Mouse (Mus musculus): ENCODE data around the gene Duoxa1. TPM values are rescaled to one million over a fixed set of nuclear protein-coding genes. Genes with fewer than 3 reads are reported as not detected.

Duoxa1 gene
- total and polyA plus RNA-seq, 3 experiments: not detected

- Histone ChIP-seq H3K79me2 (ENCODE audit: control insufficient read depth, insufficient read depth, low read length, poor library complexity) (no peaks in the 10 kb centered on the region), H3K27ac (ENCODE audit: control insufficient read depth, low read depth, low read length) (no peak overlapping the region)
- no peak for DNase-seq (ENCODE audit: low read depth, low spot score)
Measured at GRCm38 (mm10) chr2:122355389-122355788, 41.9 kb upstream of the Duoxa1 start.

DNA sequence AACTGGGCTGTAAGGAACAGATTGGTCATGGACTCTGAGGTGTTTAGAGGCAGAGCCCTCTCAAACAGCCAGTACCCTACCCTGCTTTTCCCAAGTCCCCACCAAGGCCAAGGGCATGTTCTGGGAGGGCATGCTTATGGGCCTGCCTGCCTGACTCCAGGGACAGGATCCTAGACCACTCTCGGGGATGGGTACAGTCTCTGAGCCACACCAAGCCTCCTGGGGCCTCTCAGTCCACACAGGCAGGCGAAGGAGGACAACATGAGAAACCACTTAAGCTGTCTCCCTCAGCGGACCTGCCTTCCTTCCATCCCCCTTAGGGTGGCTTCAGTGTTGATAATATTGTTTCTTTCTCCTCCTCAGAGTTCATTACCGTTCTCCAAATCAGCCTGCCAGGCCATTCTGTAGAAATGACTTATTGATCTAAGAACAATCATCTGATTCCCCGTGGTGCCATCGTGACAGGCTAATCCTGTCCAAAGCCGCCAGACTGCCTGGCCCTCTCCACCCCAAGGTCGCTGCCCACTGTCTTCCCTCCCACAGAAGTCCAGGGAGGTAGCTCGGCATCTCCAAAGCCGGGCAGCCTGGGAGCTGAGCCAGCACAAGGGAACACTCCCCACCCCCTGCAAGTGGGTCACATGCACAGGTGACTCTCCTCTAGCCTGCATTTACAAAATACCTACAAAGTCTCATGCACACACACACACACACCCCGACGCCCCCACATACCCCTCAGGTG is 40.8 kb upstream of the Duoxa1 start:
- H3K4me3 ChIP-seq (ENCODE audit: control insufficient read depth in 1 of 2, insufficient read depth in 1 of 2, low read depth in 2 of 2, low read length in 2 of 2): no peak overlapping the region
- no peaks in the 10 kb centered on the region for H3K27me3 ChIP-seq (ENCODE audit: control insufficient read depth in 1 of 2, insufficient read depth in 2 of 2, low read length in 2 of 2)
- no peaks in the 10 kb centered on the region for H3K79me2 ChIP-seq (ENCODE audit: control insufficient read depth, insufficient read depth, low read length, poor library complexity)
- H3K27ac ChIP-seq (ENCODE audit: control insufficient read depth, low read depth, low read length): no peak overlapping the region
- H3K9me3 ChIP-seq (replicated peaks; ENCODE audit: insufficient read depth, low read length): no peaks in the 10 kb centered on the region
- no peaks in the 10 kb centered on the region for H3K36me3 ChIP-seq (ENCODE audit: control insufficient read depth in 1 of 2, insufficient read depth in 2 of 2, low read length in 2 of 2)
- TF ChIP-seq NRF1 (IDR thresholded peaks at IDR 0.05; ENCODE audit: insufficient read depth, low read depth, low read length, poor library complexity, severe bottlenecking): no peak
- TF ChIP-seq GABPA (IDR thresholded peaks at IDR 0.05; ENCODE audit: low read depth, low read length): no peak
- TF ChIP-seq MAZ (IDR thresholded peaks at IDR 0.05; ENCODE audit: low read depth, low read length): no peak
- no peak for TF ChIP-seq RCOR1 (IDR thresholded peaks at IDR 0.05; ENCODE audit: low read depth, low read length)
- no peak for TF ChIP-seq SMC3 (IDR thresholded peaks at IDR 0.05; ENCODE audit: low read depth, low read length)
- no peak for TF ChIP-seq USF2 (IDR thresholded peaks at IDR 0.05; ENCODE audit: borderline replicate concordance in 1 of 2, insufficient read depth in 1 of 2, low read depth in 1 of 2, low read length in 2 of 2)
- TF ChIP-seq CTCF (IDR thresholded peaks at IDR 0.05 in 2 of 3, conservative IDR thresholded peaks at IDR 0.05 in 1 of 3; ENCODE audit: control insufficient read depth in 1 of 3, insufficient read depth in 1 of 3, low read depth in 2 of 3, low read length in 3 of 3, poor library complexity in 1 of 3, severe bottlenecking in 1 of 3): no peak
- no peak for TF ChIP-seq SIN3A (IDR thresholded peaks at IDR 0.05; ENCODE audit: low read length)
- no peak for TF ChIP-seq MYB (IDR thresholded peaks at IDR 0.05; ENCODE audit: low read depth, low read length)
- TF ChIP-seq CHD1 (IDR thresholded peaks at IDR 0.05; ENCODE audit: low read depth, low read length): no peak
- no peak for TF ChIP-seq POLR2AphosphoS5 (IDR thresholded peaks at IDR 0.05; ENCODE audit: borderline replicate concordance, low read depth, low read length)
- no peak for TF ChIP-seq RAD21 (IDR thresholded peaks at IDR 0.05; ENCODE audit: low read depth, low read length)
- TF ChIP-seq ZC3H11A (IDR thresholded peaks at IDR 0.05; ENCODE audit: low read depth, low read length): no peak
- no peak for TF ChIP-seq E2F4 (IDR thresholded peaks at IDR 0.05; ENCODE audit: borderline replicate concordance, low read depth, low read length)
- no peak for TF ChIP-seq MXI1 (IDR thresholded peaks at IDR 0.05; ENCODE audit: low read depth, low read length)
- no peak for TF ChIP-seq BHLHE40 (IDR thresholded peaks at IDR 0.05; ENCODE audit: borderline replicate concordance, low read depth, low read length)
- TF ChIP-seq POLR2AphosphoS2 (IDR thresholded peaks at IDR 0.05; ENCODE audit: low read length): no peak
- no peak for TF ChIP-seq MYC (IDR thresholded peaks at IDR 0.05; ENCODE audit: low read depth, low read length)
- no peak for TF ChIP-seq POLR2A (IDR thresholded peaks at IDR 0.05; ENCODE audit: control insufficient read depth in 1 of 2, insufficient read depth in 1 of 2, low read depth in 1 of 2, low read length in 2 of 2, poor library complexity in 1 of 2)
- TF ChIP-seq TAL1 (IDR thresholded peaks at IDR 0.05; ENCODE audit: low read length): no peak
- no peak for DNase-seq (ENCODE audit: low read depth, low spot score)
- no peak overlapping the region for H3K9ac ChIP-seq (ENCODE audit: control insufficient read depth, low read depth, low read length, poor library complexity, severe bottlenecking)
- H3K4me1 ChIP-seq (ENCODE audit: control insufficient read depth in 1 of 2, insufficient read depth in 2 of 2, low read length in 2 of 2): peaks cover 0 to under 1% of the 10 kb centered on the region in 2 experiments; a peak in 1 of 4 replicates

More at GRCm38 (mm10) chr2:122355389-122355788, 41.9 kb upstream of the Duoxa1 start:
- TF ChIP-seq MYC (IDR thresholded peaks at IDR 0.05; ENCODE audit: low read depth, low read length) (no peak), SIN3A (IDR thresholded peaks at IDR 0.05; ENCODE audit: low read length) (no peak), MEF2A (IDR thresholded peaks at IDR 0.05; ENCODE audit: extremely low read depth, insufficient replicate concordance, low read depth, low read length, poor library complexity, severe bottlenecking) (no peak), SMC3 (IDR thresholded peaks at IDR 0.05; ENCODE audit: low read depth, low read length) (no peak), TBP (IDR thresholded peaks at IDR 0.05; ENCODE audit: low read depth, low read length) (no peak), ZMIZ1 (IDR thresholded peaks at IDR 0.05; ENCODE audit: low read depth, low read length) (no peak), E2F4 (IDR thresholded peaks at IDR 0.05; ENCODE audit: borderline replicate concordance, low read depth, low read length) (no peak), BHLHE40 (IDR thresholded peaks at IDR 0.05; ENCODE audit: borderline replicate concordance, low read depth, low read length) (no peak), MXI1 (IDR thresholded peaks at IDR 0.05; ENCODE audit: low read depth, low read length) (no peak)
- H3K27me3 ChIP-seq (ENCODE audit: control insufficient read depth in 1 of 2, insufficient read depth in 2 of 2, low read length in 2 of 2): no peaks in the 10 kb centered on the region
- H3K36me3 ChIP-seq (ENCODE audit: control insufficient read depth in 1 of 2, insufficient read depth in 2 of 2, low read length in 2 of 2): no peaks in the 10 kb centered on the region
- no peaks in the 10 kb centered on the region for H3K9me3 ChIP-seq (replicated peaks; ENCODE audit: insufficient read depth, low read length)
- H3K4me1 ChIP-seq (ENCODE audit: control insufficient read depth in 1 of 2, insufficient read depth in 2 of 2, low read length in 2 of 2): no peaks in the 10 kb centered on the region
- no peak overlapping the region for H3K9ac ChIP-seq (ENCODE audit: control insufficient read depth, low read depth, low read length, poor library complexity, severe bottlenecking)
- H3K4me3 ChIP-seq (ENCODE audit: control insufficient read depth in 1 of 2, insufficient read depth in 1 of 2, low read depth in 2 of 2, low read length in 2 of 2): no peak overlapping the region

Measured in MEL (cell line).